Mouse (Mus musculus) brain, embryonic 18.5 days (tissue): ENCODE measurements around the gene Tmub1.

Experiments
- DNase-seq: peaks from one replicate; pipeline ENCODE4 v3.0.0-alpha.2; 2012; ENCODE audit warnings: low read depth, low spot score

Gene Tmub1

GRCm38 (mm10) chr5:24453985-24454303 is 6.3 kb upstream of the Tmub1 start:
- DNase-seq, result no peak

DNA sequence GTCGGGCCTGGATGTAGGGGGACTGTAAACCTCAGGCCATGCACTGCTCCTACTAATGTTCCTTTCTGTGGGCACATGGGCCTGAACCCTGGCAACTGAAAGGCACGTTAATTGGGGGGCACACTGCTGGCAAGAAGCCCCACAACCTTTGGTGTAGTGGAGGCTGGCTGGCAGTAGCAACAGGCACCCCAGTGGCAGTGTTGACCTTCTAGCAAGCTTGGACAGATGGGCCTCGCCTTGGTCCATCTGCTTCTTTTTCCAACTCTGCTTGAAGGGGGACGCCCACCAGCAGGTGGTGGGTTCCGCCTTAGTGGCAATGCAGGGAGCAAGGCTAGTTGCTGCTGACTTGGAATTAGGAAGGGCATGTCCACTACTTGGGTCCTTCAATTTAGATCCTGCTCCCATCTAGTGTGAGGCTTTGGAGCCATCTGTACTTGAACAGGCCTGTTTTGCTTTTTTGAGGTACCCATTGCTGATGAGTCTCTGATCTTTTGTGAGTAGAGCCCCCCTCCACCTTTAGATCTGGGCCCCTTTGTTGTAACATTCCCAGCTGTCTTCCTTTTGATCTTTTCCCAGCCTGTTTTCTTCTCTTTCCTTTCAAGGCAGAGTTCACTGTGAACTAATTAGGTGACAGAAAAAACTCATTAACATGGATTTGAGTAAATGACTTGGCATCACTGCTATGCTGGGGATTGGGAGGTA is 5.8 kb upstream of the Tmub1 start:
- no peak for DNase-seq

- DNase-seq, result no peak
Measured at GRCm38 (mm10) chr5:24452691-24453233, 5.1 kb upstream of the Tmub1 start.

DNA sequence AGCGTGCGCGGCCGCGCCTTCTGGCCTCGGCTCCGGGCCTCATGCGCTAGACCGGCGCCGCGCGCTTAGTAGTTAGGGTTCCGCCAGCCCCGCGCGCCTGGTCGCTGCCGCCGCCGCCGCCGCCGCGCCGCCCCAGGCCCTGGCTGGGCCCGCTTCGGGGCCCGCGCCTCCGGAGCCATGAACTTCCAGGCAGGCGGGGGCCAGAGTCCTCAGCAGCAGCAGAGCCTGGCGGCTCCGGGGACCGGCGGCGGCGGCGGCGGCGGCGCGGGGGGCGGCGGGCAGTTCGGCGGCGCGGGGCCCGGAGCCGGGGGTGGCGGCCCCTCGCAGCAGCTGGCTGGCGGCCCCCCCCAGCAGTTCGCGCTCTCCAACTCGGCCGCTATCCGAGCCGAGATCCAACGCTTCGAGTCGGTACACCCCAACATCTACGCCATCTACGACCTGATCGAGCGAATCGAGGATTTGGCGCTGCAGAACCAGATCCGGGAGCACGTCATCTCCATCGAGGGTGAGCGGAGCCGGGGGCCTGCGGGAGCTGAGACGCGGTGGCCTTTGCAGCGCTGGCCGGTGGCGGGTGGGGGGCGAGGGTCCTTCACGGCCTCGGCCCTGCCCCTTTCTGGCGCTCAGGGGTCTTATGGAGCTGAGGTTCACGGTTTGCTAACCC is 4.5 kb upstream of the Tmub1 start, which contains the start of gene Agap3:
Gene Agap3, plus strand, starts transcription at position 148 of the 661 bp plus-strand sequence.
- no peak for DNase-seq

- DNase-seq, result peak; percentile 85
Measured at GRCm38 (mm10) chr5:24451264-24452029, 3.8 kb upstream of the Tmub1 start.

GRCm38 (mm10) chr5:24446630-24447029 is 1.0 kb downstream of the Tmub1 start:
- no peak for DNase-seq

- DNase-seq, result no peak
Measured at GRCm38 (mm10) chr5:24445428-24446080, 2.1 kb downstream of the Tmub1 start.

- DNase-seq, result peak; percentile 87
Measured at GRCm38 (mm10) chr5:24444746-24445427, 2.8 kb downstream of the Tmub1 start, which contains the start of gene Fastk. Gene Fastk (minus strand): TSS chr5:24445287.

DNA sequence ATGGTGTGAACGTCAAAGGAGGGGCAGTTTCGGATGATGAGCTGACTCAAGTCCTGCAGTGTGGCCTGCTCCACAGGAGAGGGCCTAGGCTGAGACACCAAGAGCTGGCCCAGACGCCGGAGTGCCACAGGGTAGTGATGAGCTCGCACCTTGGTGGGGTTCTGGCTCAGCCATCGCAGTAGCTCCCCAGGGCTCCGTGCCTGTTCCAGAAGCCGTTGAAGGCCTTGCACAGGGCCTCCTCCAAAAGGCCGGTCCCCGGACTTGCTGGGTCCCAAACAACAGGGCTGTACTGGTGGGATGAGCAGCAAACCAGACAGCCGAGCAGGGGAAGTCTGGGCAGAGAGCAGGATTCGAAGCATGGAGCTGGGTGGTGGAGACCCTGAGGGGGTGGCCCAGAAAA is 3.7 kb downstream of the Tmub1 start:
- DNase-seq, result no peak

DNA sequence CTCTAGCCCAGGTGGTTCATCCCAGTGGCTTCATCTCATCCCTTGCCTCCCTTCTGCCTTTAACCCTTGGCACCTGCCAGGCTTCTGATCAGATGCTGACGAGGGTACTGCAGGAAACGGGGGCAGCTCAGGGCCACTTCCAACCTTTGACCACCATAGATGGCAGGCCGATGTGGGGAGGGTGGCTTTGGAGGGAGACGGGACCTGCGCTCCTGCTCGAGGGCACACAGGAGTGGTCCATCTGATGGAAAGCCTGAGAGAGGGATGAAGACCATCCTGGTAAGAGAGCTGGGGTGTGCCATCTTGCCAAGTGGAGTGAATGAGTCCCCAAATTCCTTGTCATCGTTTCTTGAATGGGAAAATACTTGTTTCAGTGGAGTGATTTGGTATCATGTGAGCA is 4.5 kb downstream of the Tmub1 start:
- DNase-seq, result no peak

- DNase-seq, result no peak
Measured at GRCm38 (mm10) chr5:24442029-24442428, 5.6 kb downstream of the Tmub1 start.

DNA sequence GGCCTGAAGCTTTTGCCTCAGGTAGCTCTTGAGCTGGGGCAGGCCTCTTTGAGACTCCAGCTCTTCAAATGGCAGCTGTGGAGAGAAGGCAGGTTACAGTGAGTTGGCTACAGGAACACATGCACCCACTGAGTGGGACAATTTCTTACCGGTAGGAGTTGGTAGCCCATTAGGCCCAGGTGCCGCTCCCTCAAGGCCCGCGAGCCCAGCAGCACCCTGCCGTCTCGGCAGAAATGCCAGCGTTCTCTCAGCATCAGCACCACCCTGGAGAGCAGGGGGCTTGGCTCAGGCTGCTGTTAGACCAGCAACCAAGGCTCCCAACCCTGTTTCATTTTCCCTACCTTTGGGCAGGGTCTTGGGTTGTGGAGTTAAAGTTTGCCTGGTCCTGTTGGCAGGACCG is 6.5 kb downstream of the Tmub1 start:
- no peak for DNase-seq

DNA sequence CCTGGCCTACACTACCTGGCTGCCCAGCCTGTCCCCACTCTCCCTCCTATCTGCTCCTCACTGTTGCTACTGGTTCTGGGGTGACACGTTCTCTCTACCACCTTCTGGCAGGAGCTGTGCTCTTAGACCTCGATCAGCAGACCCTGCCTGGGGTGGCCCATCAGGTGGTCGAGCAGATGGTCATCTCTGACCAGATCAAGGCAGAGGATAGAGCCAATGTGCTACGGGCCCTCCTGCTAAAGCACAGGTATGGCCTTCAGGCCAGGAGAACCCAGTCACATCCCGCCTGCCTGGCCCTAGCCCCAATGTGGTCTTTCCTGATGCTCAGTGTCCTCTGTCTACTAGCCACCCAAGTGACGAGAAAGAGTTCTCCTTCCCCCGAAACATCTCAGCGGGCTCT is 13.7 kb downstream of the Tmub1 start:
- DNase-seq, result no peak

DNA sequence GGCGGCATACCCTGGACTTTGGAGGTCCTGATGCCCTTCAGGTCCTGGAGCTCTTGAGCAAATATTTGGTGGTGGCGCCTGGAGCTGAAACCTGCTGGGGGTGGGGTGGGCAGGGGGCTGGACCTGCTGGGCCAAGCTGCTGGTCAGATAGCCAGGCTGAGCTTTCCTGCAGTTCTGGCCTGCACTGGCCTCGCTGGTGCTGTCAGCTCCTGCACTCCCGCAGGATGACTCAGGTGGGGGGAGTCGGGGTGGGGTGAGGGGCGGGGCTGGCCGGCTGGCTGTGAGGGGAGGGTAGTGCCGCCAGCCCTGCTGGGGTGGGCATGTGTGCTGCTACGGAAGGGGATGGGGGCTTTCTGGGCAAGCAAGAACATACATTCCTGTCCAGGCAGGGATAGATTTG is 19.1 kb downstream of the Tmub1 start:
- DNase-seq, result no peak

DNA sequence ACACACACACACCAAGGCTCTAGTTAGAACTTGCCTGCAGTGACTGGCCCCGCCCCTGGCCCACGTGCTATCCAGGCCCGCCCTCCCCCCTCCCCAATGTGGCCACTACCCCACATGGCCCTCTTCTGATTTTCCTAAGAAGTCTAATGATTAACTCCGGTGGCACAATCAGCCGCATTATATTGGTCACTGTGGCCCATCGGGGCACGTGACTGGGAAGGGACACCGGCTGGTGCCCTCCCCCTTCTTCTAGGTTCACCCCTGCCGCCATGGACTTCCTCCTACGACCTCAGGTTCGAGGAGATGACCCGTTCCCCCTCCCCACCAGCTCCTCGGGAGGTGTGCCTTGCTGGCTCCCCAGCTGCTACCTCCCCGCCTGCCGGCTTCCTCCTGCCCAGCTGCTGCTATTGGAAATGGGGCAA is 19.7 kb downstream of the Tmub1 start:
- no peak for DNase-seq

DNA sequence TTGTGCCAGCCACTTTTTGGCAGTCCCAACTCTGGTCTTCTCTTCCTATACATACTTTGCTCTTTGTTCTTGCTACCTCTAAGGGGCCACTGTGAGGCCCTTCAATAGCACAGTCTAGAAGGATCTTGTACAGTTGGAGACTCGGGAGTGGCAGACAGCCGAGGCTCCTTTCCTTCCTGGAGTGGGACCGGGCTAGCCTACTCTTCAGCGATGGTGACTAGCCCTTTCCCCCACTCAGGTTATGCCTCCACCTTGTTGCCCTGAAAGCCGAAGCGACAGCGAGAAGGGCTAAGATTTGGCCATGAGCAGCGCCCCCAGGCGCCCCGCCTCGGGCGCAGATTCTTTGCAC is 20.4 kb downstream of the Tmub1 start:
- DNase-seq, result no peak

DNA sequence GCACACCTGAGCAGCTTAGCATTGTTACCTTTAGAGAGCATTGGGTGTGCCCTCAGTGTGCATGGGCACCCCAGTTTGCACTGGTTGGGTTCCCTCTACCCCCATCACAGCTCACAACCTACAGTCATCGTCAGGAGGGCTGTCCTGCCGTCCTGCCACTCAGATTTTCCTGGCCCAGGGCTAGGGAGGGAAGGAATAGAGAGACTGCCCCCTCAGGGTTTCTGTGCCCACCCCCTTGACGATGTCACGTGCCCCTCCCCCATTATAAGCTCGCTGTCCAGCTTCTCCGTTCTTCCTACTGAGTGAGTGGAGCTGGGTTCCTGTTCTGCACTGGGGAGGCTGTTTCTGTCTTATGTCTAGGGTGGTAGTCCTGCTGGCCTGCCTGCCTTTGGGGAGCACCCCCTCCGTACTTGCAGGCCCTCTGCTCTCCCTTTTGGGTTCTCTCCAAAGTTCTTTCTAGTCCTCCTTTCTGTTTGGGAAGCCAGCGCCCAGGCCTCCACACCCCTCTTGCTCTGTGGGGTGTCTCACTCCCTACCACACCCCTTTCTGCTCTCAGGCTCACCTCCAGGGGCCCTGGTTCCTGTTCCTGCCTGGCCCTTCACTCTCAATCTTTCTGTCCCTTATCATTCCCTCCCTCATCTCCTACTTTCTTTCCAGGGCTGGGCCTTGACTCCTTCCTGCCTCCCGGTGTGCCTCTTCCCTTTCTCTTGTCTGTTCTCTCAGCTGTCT is 20.9 kb downstream of the Tmub1 start:
- DNase-seq, result no peak

DNA sequence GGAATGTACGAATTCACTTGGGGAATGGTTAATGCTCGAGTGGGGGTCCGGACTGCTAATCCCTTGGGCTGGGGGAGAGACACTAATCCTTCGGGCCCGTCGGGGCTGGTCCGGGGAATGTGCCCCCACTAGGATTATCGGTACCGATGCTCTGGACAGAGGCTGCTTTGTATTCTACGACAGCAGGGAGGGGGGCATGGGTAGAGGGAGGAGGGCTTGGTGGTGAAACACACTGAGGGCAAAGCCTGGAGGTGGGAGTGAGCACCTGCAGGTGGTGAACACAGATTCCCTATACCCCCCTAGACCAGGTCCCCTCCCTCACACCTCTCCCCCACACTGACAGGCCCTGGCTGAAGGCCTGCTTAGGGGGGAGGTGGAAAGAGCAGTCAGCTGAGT is 21.6 kb downstream of the Tmub1 start:
- no peak for DNase-seq

DNA sequence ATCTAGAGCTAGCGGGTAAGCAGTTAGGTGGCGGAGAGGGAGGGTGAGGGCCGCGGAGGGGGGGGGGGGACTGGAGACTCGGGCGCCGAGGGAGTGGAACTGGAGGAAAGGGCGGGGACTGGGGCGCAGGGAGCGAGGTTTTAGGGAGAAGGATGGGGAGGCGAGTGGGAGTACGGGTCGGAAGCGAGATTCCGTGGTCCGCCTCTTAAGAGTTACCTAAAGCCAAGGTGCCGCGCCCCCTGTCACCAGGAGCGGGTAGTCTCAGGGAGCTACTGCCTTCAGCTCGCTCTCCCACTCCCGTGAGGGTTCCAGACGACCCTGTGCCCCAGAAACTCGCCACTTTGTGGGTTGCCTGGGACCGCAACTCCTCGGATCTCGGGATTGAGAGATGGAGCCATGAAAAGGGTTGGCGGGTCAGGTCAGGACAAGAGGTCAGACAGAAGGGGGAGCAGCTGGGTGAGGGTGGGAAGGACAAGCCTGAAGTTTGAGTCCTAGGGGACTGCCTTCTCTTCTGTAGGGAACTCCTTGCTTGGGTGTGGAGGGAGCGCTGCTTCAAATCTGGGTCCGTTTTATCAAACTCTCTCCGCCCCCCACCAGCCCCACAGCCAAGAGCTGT is 22.1 kb downstream of the Tmub1 start:
- DNase-seq, result no peak

DNA sequence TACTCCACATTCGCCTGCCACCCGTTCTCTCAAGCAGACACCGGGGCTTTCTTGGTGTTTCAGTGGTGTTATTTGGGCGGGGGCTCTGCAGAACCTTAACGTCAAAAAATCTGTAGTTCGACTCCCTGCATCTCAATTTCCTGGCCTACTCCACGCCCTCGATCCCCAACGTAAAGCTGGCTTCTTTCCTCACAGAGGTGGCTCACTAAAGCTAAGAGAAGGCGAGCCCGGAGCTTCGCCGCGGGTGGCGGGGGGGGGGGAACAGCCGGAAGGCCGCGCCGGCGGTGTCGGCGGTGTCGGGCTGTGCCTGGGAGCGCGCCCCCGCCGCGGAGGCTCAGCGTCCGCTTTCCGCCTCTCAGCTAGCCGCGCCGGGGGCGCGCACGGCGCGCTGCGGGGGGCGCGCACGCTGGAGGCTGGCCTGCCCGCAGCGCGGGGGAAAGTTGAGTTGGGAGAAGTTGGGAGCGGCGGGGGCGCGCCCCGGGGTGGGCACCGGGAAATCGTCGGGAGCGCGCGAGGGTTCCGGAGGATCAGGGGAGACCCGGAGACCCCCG is 22.7 kb downstream of the Tmub1 start:
- DNase-seq, result peak; percentile 70
